Mouse (Mus musculus) kidney, adult 2 months (tissue): ENCODE data around the gene Txndc17. TPM values are rescaled to one million over a fixed set of nuclear protein-coding genes. Genes with fewer than 3 reads are reported as not detected.
A peak's percentile ranks its signal among the peaks of the same experiment; 100 is the strongest.

Experiments
- DNase-seq: peaks from one replicate; pipeline ENCODE4 v3.0.0; 2021
- H3K27ac ChIP-seq: fragments of 200-500 bp; 2 replicates; pipeline ENCODE4 v1.5.1; 2012; ENCODE audit warnings: low read depth, low read length, control low read depth, inconsistent platforms; ENCODE audit not compliant: insufficient read depth
- H3K27me3 ChIP-seq: fragments of 200-500 bp; replicated peaks from 2 replicates; pipeline ENCODE4 v1.6.1; 2012; ENCODE audit warnings: mild to moderate bottlenecking, moderate library complexity, low read length, inconsistent platforms; ENCODE audit not compliant: control insufficient read depth, insufficient read depth
- H3K36me3 ChIP-seq: fragments of 200-500 bp; 2 replicates; pipeline ENCODE4 v1.6.1; 2012; ENCODE audit warnings: mild to moderate bottlenecking, moderate library complexity, low read length, inconsistent platforms; ENCODE audit not compliant: control insufficient read depth, insufficient read depth
- H3K4me1 ChIP-seq: fragments of 200-500 bp; 2 replicates; pipeline ENCODE4 v1.6.1; 2011; ENCODE audit warnings: low read length; ENCODE audit not compliant: control insufficient read depth, insufficient read depth
- H3K4me3 ChIP-seq: fragments of 200-500 bp; 2 replicates; pipeline ENCODE4 v1.5.1; 2011; ENCODE audit warnings: mild to moderate bottlenecking, low read depth, low read length, control low read depth; ENCODE audit not compliant: insufficient read depth
- CTCF ChIP-seq: fragments of 200-500 bp; conservative IDR thresholded peaks from 2 replicates; pipeline ENCODE4 v1.5.1; 2011; ENCODE audit warnings: low read depth, mild to moderate bottlenecking, control low read depth, low read length, moderate library complexity, mixed read lengths; ENCODE audit not compliant: insufficient read depth, insufficient read length
- POLR2A ChIP-seq: fragments of 200-500 bp; IDR thresholded peaks from one replicate; pipeline ENCODE4 v1.6.1; 2011; ENCODE audit warnings: low read depth, low read length, control low read depth
- WGBS: fragments of 180-500 bp; shearing (Covaris S2); methylation state at CpG from one replicate; pipeline ENCODE4 v1.1.7; 2018; 5-methylcytosine and 5-hydroxymethylcytosine counted together
- polyA plus RNA-seq: library from polyadenylated mRNA; depleted of rRNA; stranded (reverse); fragments of >200 nt; gene quantifications from 2 replicates; pipeline ENCODE4 v1.2.3, GENCODE M21; 2012

The Txndc17 gene
- polyA plus RNA-seq, 1 experiment, result 149 TPM

- Histone ChIP-seq H3K27me3 (no peaks in the 10 kb centered on the region), H3K27ac (no peak overlapping the region), H3K4me1 (no peaks in the 10 kb centered on the region), H3K36me3 (peaks cover 9% of the 10 kb centered on the region), H3K4me3 (no peak overlapping the region)
- WGBS, result 79% methylated on average over 3 of the region's 3 CpGs
- DNase-seq, result no peak
- no peak for TF ChIP-seq POLR2A
- TF ChIP-seq CTCF, result no peak
These were observed 30.8 kb upstream of the Txndc17 start for GRCm38 (mm10) chr11:72176553-72176952.

- no peak for DNase-seq
- Histone ChIP-seq H3K4me3 (no peak overlapping the region), H3K4me1 (no peaks in the 10 kb centered on the region), H3K27me3 (no peaks in the 10 kb centered on the region), H3K27ac (no peak overlapping the region), H3K36me3 (peaks cover 3% of the 10 kb centered on the region; the same call in 1 of the 2 replicates)
- WGBS, result 94% methylated on average over 5 of the region's 5 CpGs
- TF ChIP-seq CTCF (no peak), POLR2A (no peak)
These were observed 26.8 kb upstream of the Txndc17 start for GRCm38 (mm10) chr11:72180556-72180955.

GRCm38 (mm10) chr11:72181136-72181535, 26.2 kb upstream of the Txndc17 start:
- TF ChIP-seq CTCF, result no peak
- no peak for TF ChIP-seq POLR2A
- WGBS, result 92% methylated on average over 4 of the region's 4 CpGs
- no peak for DNase-seq
- Histone ChIP-seq H3K27ac (no peak overlapping the region), H3K4me3 (no peak overlapping the region), H3K4me1 (no peaks in the 10 kb centered on the region), H3K36me3 (peaks cover 2% of the 10 kb centered on the region; the same call in 1 of the 2 replicates), H3K27me3 (no peaks in the 10 kb centered on the region)

- H3K27me3 ChIP-seq, result no peaks in the 10 kb centered on the region
- 82% methylated on average over 4 of the region's 4 CpGs for WGBS
- no peak overlapping the region for H3K4me3 ChIP-seq
- DNase-seq, result no peak
- H3K27ac ChIP-seq, result no peak overlapping the region
- TF ChIP-seq CTCF (no peak), POLR2A (no peak)
- no peaks in the 10 kb centered on the region for H3K4me1 ChIP-seq
- no peaks in the 10 kb centered on the region; the same call in 1 of the 2 replicates for H3K36me3 ChIP-seq
These were observed 23.1 kb upstream of the Txndc17 start for GRCm38 (mm10) chr11:72184252-72184651.

GRCm38 (mm10) chr11:72190857-72191256, 16.5 kb upstream of the Txndc17 start:
- no peak for DNase-seq
- Histone ChIP-seq H3K27ac (no peak overlapping the region), H3K27me3 (no peaks in the 10 kb centered on the region), H3K36me3 (peaks cover 1% of the 10 kb centered on the region), H3K4me3 (no peak overlapping the region), H3K4me1 (no peaks in the 10 kb centered on the region)
- WGBS, result 93% methylated on average over 1 of the region's 1 CpGs
- no peak for TF ChIP-seq POLR2A
- no peak for TF ChIP-seq CTCF

GRCm38 (mm10) chr11:72194259-72194658, 13.1 kb upstream of the Txndc17 start:
- DNase-seq, result no peak
- Histone ChIP-seq H3K27ac (no peak overlapping the region), H3K27me3 (no peaks in the 10 kb centered on the region), H3K4me3 (no peak overlapping the region), H3K4me1 (0 out of 2 replicates have a peak, but pooled peaks cover 4% of the 10 kb centered on the region), H3K36me3 (peaks cover 1% of the 10 kb centered on the region; the same call in 1 of the 2 replicates)
- WGBS, result 89% methylated on average over 2 of the region's 2 CpGs
- TF ChIP-seq POLR2A, result no peak
- TF ChIP-seq CTCF, result no peak

GRCm38 (mm10) chr11:72196506-72196905, 10.8 kb upstream of the Txndc17 start:
- Histone ChIP-seq H3K27me3 (no peaks in the 10 kb centered on the region), H3K36me3 (peaks cover 1% of the 10 kb centered on the region; the same call in 1 of the 2 replicates), H3K27ac (peak overlapping the region; percentile 39; the same call in 1 of the 2 replicates), H3K4me3 (no peak overlapping the region), H3K4me1 (0 out of 2 replicates have a peak, but pooled peaks cover 4% of the 10 kb centered on the region)
- TF ChIP-seq POLR2A (no peak), CTCF (no peak)
- 75% methylated on average over 8 of the region's 8 CpGs for WGBS
- no peak for DNase-seq
